Mouse (Mus musculus): ENCODE results near the gene Cyth2.

The Cyth2 gene

GRCm38 (mm10) chr7:45813787-45814779 lies at the start of gene Cyth2:
Gene Cyth2, minus strand, starts transcription at chr7:45814581.
- peak; percentile 97 to 98 for DNase-seq (ENCODE audit: low spot score in 2 of 2)

DNA sequence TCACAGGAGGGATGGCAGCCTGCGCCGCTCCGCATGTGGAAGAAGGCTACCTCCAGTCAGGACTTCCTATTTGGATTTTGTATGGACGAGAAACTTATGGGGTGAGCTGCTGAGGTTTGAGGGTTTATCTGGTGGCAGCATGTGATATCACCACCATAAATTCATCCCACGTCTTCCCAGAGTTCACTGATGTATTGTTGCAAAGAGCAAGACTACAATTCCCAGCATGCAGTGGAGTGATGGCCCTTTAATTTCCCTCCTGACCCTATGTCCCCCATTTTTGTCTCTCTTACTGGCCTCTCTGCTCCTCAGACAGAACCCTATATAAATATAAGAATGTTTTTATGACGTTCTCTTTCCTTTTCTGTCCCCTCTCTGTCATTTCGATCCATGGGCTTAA lies 48.4 kb upstream of the Cyth2 start:
- DNase-seq (ENCODE audit: low spot score in 2 of 2): no peak

DNA sequence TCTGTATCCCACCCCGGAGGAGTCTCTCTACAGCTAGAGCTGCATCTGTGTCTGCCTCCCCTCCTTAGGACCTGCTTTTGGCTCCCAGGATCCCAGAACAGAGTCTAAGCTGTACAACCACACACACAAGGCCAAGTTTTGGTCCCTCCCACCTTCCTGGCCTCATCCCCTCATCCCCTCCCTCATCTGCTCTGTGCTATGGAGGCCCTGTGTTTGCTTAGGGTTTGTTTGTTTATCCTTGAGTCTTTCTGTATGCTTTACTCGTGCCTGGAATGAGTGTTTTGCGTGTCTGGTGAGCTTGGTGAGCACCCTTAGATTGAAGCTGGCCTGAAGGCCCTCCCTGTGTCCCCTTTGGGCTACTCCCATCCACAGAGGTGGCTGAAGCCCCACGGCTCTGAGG lies 44.6 kb upstream of the Cyth2 start:
- no peak for DNase-seq (ENCODE audit: low spot score in 2 of 2)

DNA sequence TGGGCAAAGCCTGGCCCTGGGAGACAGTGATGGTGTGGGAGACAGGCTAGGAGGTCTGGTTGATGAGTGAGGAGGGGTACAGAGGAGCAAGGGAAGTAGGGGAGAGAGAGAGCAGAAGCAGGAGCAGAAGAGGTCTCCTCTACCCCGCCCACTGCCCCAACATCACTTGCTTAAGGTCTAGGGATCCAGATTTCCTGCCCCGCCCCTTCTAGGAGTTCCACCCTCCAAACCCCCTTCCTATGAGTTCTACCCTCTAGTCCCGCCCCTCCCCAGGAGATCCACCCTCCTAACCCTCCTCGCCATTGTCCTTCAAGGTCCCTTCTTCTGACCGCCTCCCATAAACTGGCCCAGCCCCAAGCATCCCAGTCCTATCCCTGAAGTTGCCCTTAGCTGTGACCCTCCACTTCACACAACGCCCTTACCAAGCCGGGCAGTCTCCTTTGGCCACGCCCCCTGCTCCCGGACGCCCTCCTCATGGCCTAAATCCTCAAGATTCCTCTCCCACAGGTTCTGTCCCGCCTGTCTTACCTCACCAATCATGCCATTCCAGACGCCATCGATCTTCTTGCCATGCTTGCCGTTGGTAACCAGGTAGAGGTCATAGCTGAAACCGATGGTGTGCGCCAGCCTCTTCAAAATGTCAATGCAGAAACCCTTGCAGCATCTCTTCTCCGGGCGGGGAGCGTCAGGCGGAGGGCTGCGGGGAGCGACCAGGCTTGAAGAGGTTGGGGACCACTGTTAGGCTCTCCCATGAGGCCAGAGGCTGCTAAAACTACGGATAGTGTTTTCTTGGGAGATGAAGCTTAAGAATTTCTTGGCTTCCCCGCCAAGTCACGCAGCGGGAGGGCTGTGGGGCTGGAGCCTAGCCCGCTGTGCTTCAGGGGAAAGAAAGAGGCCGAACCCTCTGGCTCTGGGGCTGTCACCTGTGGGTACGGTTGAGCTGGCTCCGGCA lies 42.8 kb upstream of the Cyth2 start:
- DNase-seq (ENCODE audit: low spot score in 2 of 2): no peak

DNA sequence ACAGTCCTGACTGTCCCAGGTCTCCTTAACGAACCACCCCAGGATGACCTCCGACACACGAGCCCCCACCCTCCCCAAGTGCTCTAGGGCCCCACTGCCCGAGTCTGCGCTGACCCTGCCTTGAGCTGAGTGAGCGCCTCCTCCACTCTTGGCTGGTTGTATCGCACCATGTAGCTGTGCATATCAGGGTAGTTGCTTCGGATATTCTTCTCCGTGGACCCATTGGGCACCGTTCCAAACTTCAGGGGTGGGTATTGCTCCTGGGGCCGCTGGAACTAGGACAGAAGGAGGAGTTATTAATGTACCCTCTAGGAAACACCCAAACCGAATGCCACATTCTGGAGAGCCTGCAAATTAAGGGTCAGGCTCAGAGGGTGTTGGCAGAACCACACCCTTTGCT lies 38.7 kb upstream of the Cyth2 start:
- DNase-seq (ENCODE audit: low spot score in 2 of 2): no peak

DNA sequence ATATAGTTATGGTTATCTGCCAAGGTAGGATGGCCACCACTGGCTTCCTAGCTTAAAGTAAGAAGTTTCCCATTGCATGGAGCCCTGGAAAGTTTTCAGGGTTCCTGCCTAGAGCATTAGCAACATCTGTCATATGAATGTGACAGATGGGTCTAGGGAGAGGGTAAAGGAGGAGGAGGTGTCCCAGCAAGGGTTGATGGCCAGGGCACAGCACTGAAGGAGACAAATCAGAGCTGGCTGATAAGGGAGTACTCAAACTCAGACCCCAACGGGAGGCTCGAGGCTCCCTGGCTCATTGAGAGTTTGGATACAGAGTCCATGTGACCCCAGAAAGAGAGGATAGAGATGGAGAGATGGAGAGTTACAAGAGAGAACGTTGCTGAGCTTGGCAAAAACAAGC lies 36.3 kb upstream of the Cyth2 start:
- DNase-seq (ENCODE audit: low spot score in 2 of 2): no peak

- no peak for DNase-seq (ENCODE audit: low spot score in 2 of 2)
These were observed 34.2 kb upstream of the Cyth2 start for GRCm38 (mm10) chr7:45848447-45849027.

DNA sequence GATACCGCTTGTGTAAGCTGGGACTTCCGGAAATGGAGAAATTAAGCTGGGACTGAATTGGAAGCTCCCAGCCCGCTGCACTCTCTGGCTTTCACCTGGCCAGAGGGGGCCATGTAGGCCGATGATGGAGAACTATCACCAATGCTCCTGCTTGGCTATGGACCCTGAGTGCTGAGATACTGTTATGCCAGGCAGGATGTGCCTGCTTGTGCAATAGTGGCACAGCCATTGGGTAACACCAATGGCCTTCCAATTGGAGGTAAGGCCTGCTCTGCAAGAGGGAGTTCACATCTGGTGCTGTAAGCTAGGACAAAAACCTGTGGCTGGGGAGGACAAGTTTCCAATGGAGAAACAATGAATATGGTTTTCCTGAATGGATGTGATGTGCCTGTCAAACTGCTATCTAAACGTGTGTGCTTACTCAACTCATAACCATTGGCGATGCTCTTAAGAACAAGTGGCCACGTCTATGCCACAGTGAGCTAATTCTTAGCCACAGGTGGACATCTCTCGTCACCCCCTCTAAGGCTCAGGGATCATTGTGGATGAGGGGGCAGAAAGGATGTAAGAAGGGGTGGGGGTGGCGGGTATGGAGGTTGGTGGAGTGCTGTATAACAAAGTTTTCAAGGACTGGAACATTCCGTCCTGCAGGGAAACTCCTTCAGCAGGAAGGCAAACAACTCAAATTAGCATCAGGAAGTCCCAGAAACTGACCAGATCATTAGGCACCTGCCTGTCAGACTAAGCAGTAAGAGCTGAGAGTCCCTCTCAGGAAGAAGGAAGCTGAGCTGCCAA lies 28.8 kb upstream of the Cyth2 start:
- DNase-seq (ENCODE audit: low spot score in 2 of 2): no peak

DNA sequence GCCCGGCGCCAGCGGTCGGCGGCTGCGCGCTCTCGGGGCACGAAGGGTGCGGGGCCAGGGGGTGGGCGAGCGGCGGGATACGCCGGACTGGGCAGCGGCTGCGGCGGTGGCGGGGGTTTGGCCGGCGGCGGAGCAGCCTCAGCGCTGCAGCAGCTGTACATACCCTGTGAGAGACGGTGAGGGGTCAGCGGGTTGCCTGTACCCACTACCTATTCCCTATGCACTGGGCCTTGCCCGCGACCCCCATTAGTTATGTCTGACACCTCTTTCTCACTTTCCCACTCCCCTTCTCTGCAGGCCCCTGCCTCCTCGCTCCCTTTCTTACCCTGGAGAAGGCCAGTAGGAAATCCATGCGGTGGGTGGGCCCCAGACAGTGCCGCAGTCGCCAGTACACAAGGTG lies 19.5 kb upstream of the Cyth2 start:
- DNase-seq (ENCODE audit: low spot score in 2 of 2): no peak

- DNase-seq (ENCODE audit: low spot score in 2 of 2): no peak
These were observed 18.9 kb upstream of the Cyth2 start for GRCm38 (mm10) chr7:45833148-45833790.

- no peak for DNase-seq (ENCODE audit: low spot score in 2 of 2)
These were observed 18.0 kb upstream of the Cyth2 start for GRCm38 (mm10) chr7:45832428-45832827.

GRCm38 (mm10) chr7:45831128-45831525 lies 16.7 kb upstream of the Cyth2 start:
- no peak for DNase-seq (ENCODE audit: low spot score in 2 of 2)

GRCm38 (mm10) chr7:45830427-45831127 lies 16.2 kb upstream of the Cyth2 start, which contains the start of gene Grwd1:
Gene Grwd1, minus strand, starts transcription at chr7:45830944.
- peak; percentile 69 to 80 for DNase-seq (ENCODE audit: low spot score in 2 of 2)

DNA sequence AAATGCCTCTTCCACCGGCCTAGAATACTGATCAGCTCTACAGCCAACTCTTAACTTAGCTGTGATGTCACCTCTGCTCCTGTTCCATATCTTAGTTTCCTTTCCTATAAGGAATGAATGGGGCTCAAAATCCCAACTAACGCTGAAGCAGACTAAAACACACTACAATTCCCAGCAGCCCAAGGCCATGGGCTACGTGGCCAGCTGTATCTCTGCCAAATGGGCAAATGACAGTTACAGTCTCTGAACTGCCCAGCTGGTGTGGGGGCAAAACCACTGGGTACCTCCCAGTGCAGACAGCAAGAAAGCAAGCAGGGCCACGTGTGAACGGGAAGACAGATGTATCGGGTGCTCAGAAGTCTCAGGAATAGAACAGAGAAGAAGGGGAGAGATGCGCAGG lies 12.2 kb upstream of the Cyth2 start:
- DNase-seq (ENCODE audit: low spot score in 2 of 2): no peak

GRCm38 (mm10) chr7:45824598-45824997 lies 10.2 kb upstream of the Cyth2 start, which contains the start of gene Kcnj14:
Gene Kcnj14, minus strand, starts transcription at chr7:45824782.
- DNase-seq (ENCODE audit: low spot score in 2 of 2): no peak

- no peak for DNase-seq (ENCODE audit: low spot score in 2 of 2)
These were observed 6.5 kb upstream of the Cyth2 start for GRCm38 (mm10) chr7:45820913-45821312.

GRCm38 (mm10) chr7:45819843-45820242 lies 5.5 kb upstream of the Cyth2 start:
- no peak for DNase-seq (ENCODE audit: low spot score in 2 of 2)

DNA sequence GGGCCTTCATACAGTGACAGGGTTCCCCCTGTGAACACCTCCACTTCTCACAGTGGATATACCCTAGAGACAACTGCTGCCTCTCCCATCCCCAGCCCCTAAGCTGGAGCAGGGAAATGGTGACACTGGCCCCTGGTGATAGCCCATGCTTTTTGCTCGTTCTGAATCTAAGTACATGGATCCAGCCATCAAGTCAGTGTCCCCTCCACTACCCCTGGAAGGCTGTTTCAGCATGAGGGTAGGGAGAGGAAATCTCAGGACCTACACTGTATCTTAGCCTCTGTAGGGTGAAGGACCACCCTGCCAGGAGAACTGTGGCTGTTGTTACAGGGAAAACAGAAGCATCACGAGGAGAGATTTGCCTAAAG lies 1.6 kb upstream of the Cyth2 start:
- no peak for DNase-seq (ENCODE audit: low spot score in 2 of 2)

GRCm38 (mm10) chr7:45815323-45815983 lies 1.1 kb upstream of the Cyth2 start:
- DNase-seq (ENCODE audit: low spot score in 2 of 2): no peak
